ENCODE assay signal across 7 mouse cellular contexts in genomic region chr13:45391854-45392454, GRCm38 (mm10). TPM values are rescaled to one million over a fixed set of nuclear protein-coding genes. Genes with fewer than 3 reads are reported as not detected.
DNase-seq lines count a peak whose midpoint lies in the region; ATAC-seq lines count a peak whose summit lies in the region.

No protein-coding gene starts in this region.

- H3K9ac ChIP-seq in embryonic facial prominence, embryonic 14.5 days (ENCODE audit: low read depth, low read length) = peak overlapping the region; percentile 87
- no peak overlapping the region for H3K9ac ChIP-seq in limb, embryonic 11.5 days (ENCODE audit: low read length)

- no peaks in the 10 kb centered on the region for H3K27me3 ChIP-seq in embryonic facial prominence, embryonic 14.5 days (replicated peaks; ENCODE audit: control insufficient read depth, insufficient read depth, low read length)
- H3K27me3 ChIP-seq in limb, embryonic 11.5 days (ENCODE audit: control insufficient read depth, insufficient read depth, low read length) = no peaks in the 10 kb centered on the region

- peaks cover 5% of the 10 kb centered on the region; the same call in 1 of the 2 replicates for H3K36me3 ChIP-seq in embryonic facial prominence, embryonic 14.5 days (ENCODE audit: control insufficient read depth, insufficient read depth, low read length)
- H3K36me3 ChIP-seq in limb, embryonic 11.5 days (ENCODE audit: control insufficient read depth, insufficient read depth, low read length) = no peaks in the 10 kb centered on the region

- H3K27ac ChIP-seq in embryonic facial prominence, embryonic 14.5 days (replicated peaks; ENCODE audit: low read depth, low read length) = peak overlapping the region; percentile 90
- peak overlapping the region; percentile 77 for H3K27ac ChIP-seq in limb, embryonic 11.5 days (replicated peaks; ENCODE audit: low read depth, low read length)

- peak overlapping the region; percentile 65 for H3K4me3 ChIP-seq in embryonic facial prominence, embryonic 14.5 days (ENCODE audit: low read depth, low read length)
- peak overlapping the region; percentile 90 for H3K4me3 ChIP-seq in limb, embryonic 11.5 days (ENCODE audit: low read depth, low read length)

- 12% methylated on average over 9 of the region's 9 CpGs for WGBS in embryonic facial prominence, embryonic 14.5 days
- 17% methylated on average over 9 of the region's 9 CpGs for WGBS in limb, embryonic 11.5 days

- peak; percentile 28 for DNase-seq in thymus, postnatal 25 days
- no peak for DNase-seq in thymus, postnatal 10 days (ENCODE audit: low spot score in 2 of 2)
- peak; percentile 95 for DNase-seq in embryonic facial prominence, embryonic 14.5 days (ENCODE audit: low spot score)
- DNase-seq in heart, postnatal 25 days (ENCODE audit: low spot score) = peak; percentile 26
- DNase-seq in limb, embryonic 11.5 days (ENCODE audit: low spot score) = peak; percentile 51
- DNase-seq in naive thymus-derived CD4-positive, alpha-beta T cell, adult 2 months (ENCODE audit: low read depth) = peak; percentile 47
- no peak for DNase-seq in right cerebral cortex, postnatal 25 days

- no peaks in the 10 kb centered on the region for H3K9me3 ChIP-seq in embryonic facial prominence, embryonic 14.5 days (ENCODE audit: control insufficient read depth, low read length)
- H3K9me3 ChIP-seq in limb, embryonic 11.5 days (ENCODE audit: control insufficient read depth, low read length) = no peaks in the 10 kb centered on the region

- H3K4me1 ChIP-seq in embryonic facial prominence, embryonic 14.5 days (ENCODE audit: control insufficient read depth, insufficient read depth, low read length) = peaks cover 44% of the 10 kb centered on the region
- H3K4me1 ChIP-seq in limb, embryonic 11.5 days (ENCODE audit: control insufficient read depth, insufficient read depth, low read length) = peaks cover 41% of the 10 kb centered on the region

- peak overlapping the region; percentile 71 for H3K4me2 ChIP-seq in embryonic facial prominence, embryonic 14.5 days (ENCODE audit: low read depth, low read length)
- peak overlapping the region; percentile 87 for H3K4me2 ChIP-seq in limb, embryonic 11.5 days (ENCODE audit: low read depth, severe bottlenecking)

- ATAC-seq in embryonic facial prominence, embryonic 14.5 days (ENCODE audit: low read depth) = no peak
- no peak for ATAC-seq in limb, embryonic 11.5 days (ENCODE audit: insufficient number of reproducible peaks, low FRiP score, low TSS enrichment, low read depth)

- intact Hi-C loops in heart, postnatal 25 days (cut with DNase I) = no loop called here

RNA-seq across cellular contexts. Expression of gene Mylip, which starts 2.4 kb away (rescaled TPM):
- polyA plus RNA-seq in embryonic facial prominence, embryonic 14.5 days (2014; fragmentation: Nextera tagmentation; extraction: Ambion mirVana) = 10.4 and 11.2 TPM in 2 replicates
- 10 to 100 TPM; 14.6 to 18.3 TPM for total RNA-seq in heart, postnatal 25 days (2021)
- polyA plus RNA-seq in limb, embryonic 11.5 days (2014; fragmentation: Nextera tagmentation; extraction: Ambion mirVana) = 10.8 and 11.4 TPM in 2 replicates

Comparison
In these comparisons a context has a peak if more than half of its experiments do, and no peak if none do; other contexts are left out.
1. DNase-seq: peak in thymus, postnatal 25 days (single experiment), embryonic facial prominence, embryonic 14.5 days (single experiment), heart, postnatal 25 days (single experiment), limb, embryonic 11.5 days (single experiment) and naive thymus-derived CD4-positive, alpha-beta T cell, adult 2 months (single experiment); none in thymus, postnatal 10 days (0 of 2) and right cerebral cortex, postnatal 25 days (single experiment).